Mouse (Mus musculus) testis, adult 2 months (tissue): Measurements from ENCODE around the gene Kcnd3.

Source experiments
- CTCF ChIP-seq: fragments of 200-500 bp; IDR thresholded peaks from 2 replicates; pipeline ENCODE4 v1.5.1; 2012; ENCODE audit warnings: low read depth, mild to moderate bottlenecking, inconsistent platforms, low read length, moderate library complexity; ENCODE audit not compliant: control insufficient read depth, insufficient read depth, insufficient replicate concordance
- POLR2A ChIP-seq: fragments of 200-500 bp; IDR thresholded peaks from 2 replicates; pipeline ENCODE4 v1.6.1; 2012; ENCODE audit warnings: low read depth, mild to moderate bottlenecking, inconsistent platforms, low read length, moderate library complexity; ENCODE audit not compliant: control insufficient read depth

- no peak for TF ChIP-seq CTCF
- TF ChIP-seq POLR2A, result no peak
These were observed 57.2 kb downstream of the Kcnd3 start for GRCm38 (mm10) chr3:105509321-105509720.
